Mouse (Mus musculus): Measurements from ENCODE around the gene Prkn.

The Prkn gene

DNA sequence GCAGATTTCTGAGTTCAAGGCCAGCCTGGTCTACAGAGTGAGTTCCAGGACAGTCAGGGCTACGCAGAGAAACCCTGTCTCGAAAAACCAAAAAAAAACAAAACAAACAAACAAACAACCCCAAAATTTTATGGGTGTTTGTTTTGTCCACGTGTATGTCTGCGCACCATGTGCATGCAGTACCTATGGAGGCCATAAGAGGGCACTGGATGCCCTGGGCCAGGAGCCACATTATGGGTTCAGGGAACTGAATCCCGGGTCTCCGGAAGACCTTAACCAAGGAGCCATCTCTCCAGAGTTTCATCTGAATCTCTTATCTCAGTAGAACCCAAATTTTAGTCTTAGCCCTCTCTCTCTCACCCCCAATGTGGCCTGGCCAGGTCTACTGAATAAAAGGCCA is 1263.6 kb downstream of the Prkn start:
- in situ Hi-C loops (cut with MboI; ENCODE audit: unreplicated experiment in 2 of 2), result loop anchor here (5.0 to 10.0 kb wide), 3 partner anchors 51 to 259 kb away; no protein-coding TSS in a partner anchor

DNA sequence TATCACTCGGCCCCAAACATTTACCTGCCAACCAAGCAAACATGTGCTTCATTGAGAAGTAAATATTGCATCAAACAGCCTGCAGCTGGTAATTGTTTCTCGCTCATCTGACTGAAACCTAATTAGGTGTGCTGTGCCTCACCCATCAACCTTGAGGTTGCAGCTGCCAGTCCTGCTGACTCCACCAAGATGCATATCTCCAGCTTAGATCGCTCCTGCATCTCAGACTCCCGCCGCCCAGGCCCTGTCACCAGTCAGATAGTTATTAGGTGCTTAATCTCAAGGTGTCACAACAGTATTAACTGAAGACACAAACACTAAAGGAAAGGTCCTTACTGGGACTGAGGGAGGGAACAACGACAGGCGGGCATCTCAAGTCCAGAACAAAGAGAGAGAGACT is 1264.1 kb downstream of the Prkn start:
- in situ Hi-C loops (cut with MboI; ENCODE audit: unreplicated experiment in 2 of 2), result loop anchor here (5.0 to 10.0 kb wide), 3 partner anchors 51 to 258 kb away; no protein-coding TSS in a partner anchor

DNA sequence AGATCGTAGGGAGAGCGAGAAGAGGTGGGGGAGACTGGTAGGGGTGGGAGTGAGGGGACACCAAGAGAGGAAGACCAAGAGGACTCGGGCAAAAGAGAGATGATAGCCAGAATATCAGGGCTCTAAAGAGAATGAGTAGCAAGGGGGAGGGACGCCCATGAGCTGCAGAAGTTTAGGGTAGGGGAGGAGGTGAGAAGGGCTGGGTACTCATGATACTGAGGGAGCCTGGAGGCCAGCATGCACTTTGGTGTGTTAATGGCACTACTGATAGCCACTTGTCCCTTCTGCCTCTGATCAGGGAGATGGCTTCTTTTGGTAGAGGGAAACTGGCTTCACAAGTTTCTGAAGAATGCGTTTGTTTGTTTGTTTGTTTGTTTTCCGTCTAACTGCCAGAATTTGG is 1264.5 kb downstream of the Prkn start:
- in situ Hi-C loops (cut with MboI; ENCODE audit: unreplicated experiment in 2 of 2), result loop anchor here (5.0 to 10.0 kb wide), 3 partner anchors 50 to 258 kb away; no protein-coding TSS in a partner anchor

DNA sequence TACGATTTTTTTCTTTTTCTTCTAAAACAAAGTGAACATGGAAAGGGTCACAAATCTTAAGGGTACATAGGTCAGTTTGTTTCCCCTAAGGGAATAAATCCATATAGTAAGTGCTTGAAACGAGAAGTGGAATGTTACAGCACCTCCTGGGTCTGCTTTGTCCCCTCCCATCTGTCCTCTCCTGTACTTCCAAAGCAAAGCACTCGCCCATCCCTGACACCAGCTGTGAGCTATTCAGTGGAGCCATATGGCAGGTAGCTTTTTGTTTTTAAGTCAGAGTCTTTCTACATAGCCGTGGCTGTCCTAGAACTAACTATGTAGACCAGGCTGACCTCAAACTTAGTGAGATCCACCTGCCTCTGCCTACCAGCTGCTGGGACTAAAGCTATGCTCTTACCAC is 1266.1 kb downstream of the Prkn start:
- in situ Hi-C loops (cut with MboI; ENCODE audit: unreplicated experiment in 2 of 2), result loop anchor here in 1 of 2 experiments (10.0 kb wide), 1 partner anchor 49 kb away; no protein-coding TSS in a partner anchor

Measured in v-Abl transformed pro-B cells (cell line).